Mouse (Mus musculus): ENCODE results near the gene Rtbdn. TPM values are rescaled to one million over a fixed set of nuclear protein-coding genes. Genes with fewer than 3 reads are reported as not detected.

Rtbdn gene
- total RNA-seq, 2 experiments from 2014 or later, result not detected

GRCm38 (mm10) chr8:84963952-84964351, 17.2 kb downstream of the Rtbdn start:
- DNase-seq, result no peak

DNA sequence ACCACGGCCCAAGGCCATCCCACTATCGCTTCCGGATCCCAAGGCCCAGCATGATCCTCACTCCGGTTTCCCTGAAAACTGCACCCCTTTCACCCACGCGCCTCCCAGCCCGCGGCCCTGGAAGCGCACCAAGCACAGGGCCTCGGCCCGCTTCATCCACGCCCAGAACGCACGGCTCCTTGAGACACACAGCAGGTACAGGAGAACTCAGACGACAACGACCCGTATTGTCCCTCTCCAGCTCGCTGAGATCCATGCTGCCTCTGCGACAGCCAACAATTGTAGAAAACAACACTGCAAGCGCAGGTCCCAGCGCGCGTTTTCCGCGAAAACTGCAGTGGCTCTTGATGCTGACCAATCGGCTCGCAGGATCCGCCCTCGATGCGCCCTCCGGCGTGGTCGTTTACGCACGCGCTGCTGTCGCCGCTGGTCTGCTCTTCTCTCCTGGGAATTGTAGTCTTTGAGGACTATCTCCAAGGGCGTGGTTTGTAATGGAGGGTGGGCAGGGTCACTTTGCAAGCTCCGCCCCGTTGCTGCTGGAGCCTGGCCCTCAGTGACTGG, 19.0 kb downstream of the Rtbdn start:
- DNase-seq, result peak; percentile 94 to 97

GRCm38 (mm10) chr8:84966603-84967002, 19.8 kb downstream of the Rtbdn start:
- DNase-seq, result peak in 1 of 2 experiments; percentile 18

- DNase-seq, result peak in 1 of 2 experiments; percentile 12
Measured at GRCm38 (mm10) chr8:84967532-84968304, 20.9 kb downstream of the Rtbdn start.

DNA sequence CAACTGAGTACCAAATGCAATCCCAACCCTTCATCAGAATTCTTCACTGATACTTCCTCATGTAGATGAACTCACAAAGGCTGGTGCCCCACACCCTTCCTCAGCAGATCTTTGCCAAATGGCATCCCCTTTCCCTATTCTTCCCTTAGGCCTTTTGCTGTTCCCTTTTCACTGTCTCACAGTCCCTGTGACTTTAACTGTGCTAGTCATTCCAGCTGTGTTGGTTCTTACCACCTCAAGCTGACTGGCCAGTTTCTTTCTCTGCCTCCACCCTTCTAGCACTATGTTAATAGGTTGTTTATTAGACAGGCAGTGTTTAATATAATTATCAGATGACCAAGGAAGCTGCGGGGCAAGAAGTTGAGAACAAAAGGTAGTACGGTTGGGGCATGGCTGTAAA, 21.9 kb downstream of the Rtbdn start:
- DNase-seq, result peak; percentile 23 to 46

DNA sequence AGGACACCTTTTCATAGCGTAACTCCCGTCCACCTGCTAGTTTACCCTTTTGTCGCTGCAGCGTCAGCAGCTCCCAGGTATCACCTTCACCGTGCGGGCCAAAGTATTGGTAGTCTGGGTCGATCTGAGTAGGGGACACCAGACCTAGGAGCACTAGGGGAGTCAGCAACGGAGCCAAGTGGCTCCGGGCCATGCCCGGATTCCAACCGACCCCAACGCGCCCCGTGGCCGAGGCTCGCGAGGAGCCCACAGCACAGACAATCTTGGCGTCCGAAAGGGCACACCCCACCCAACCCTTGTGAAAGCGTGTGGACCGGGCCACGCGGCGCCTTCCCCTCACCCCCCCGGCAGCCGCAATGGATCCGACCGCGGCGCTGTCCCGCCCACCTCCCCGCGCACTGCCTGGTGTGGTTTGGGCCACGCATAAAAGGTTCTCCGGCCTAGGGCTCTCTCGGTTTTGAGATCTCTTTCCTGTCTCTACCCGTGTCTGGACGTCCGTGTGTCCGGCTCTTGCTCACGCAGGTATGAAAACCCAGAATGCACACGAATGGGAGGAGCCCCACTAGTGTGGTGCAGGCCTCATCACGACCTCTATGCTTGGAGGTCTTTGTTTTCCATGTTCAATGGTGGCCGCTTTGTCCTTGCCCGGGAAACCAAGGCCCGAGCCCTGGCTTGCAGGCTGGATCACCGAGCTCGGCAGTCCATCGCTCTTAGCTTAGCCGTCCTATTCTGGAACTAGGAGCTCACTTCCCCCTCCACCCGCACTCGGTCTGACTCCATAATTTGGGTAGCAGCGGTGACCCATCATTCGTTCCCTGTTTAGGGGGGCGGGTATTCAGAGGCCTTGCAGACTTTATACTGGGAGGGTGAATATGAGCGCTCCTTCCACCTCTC, 22.7 kb downstream of the Rtbdn start, which contains the start of the genes Gm49661, Prdx2 and Rnaseh2a:
Gene Gm49661 (minus strand): TSS at position 193 of the 894 bp plus-strand sequence.
Gene Prdx2 (plus strand): TSS at position 347 of the 894 bp plus-strand sequence.
Gene Rnaseh2a (minus strand): TSS at position 527 of the 894 bp plus-strand sequence.
- DNase-seq, result peak; percentile 80 to 86

DNA sequence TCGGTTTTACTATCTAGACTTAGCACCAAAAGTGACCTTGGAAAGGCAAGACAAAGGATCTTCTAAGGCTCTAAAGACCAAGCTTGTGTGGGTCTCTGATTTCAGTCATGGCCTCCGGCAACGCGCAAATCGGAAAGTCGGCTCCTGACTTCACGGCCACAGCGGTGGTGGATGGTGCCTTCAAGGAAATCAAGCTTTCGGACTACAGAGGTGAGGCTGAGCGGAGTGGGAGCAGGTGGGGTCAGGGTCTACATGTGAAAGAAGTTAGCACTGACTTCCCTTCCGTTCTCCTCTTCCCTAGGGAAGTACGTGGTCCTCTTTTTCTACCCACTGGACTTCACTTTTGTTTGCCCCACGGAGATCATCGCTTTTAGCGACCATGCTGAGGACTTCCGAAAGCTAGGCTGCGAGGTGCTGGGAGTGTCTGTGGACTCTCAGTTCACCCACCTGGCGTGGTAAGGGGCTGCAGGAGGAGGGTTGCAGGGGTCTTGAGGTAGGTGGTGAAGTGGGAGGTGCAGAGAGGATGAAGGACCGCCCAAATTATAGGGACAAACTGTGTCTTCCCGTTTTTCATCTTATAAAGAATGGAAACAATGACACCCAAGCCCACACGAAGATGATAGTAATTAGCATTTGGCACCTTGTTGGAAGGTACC, 23.5 kb downstream of the Rtbdn start:
- DNase-seq, result no peak

DNA sequence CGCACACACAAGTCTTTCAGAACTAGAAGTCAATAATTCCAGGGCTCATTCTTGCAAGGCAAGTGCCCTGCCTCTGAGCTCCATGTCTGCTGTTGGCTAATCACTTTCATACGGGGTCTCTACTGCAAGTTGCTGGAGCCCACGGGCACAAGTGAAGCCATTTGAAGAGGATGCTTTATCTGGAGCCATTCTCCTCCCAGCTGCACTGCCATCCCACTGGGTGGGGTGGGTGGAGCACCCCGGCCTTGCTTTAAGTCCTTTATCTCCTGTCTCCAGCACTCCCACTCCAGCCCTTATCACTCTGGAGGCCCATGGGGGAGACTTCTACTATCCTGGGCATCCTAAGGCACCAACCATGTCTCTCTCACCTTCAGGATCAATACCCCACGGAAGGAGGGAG, 24.1 kb downstream of the Rtbdn start:
- DNase-seq, result no peak

DNA sequence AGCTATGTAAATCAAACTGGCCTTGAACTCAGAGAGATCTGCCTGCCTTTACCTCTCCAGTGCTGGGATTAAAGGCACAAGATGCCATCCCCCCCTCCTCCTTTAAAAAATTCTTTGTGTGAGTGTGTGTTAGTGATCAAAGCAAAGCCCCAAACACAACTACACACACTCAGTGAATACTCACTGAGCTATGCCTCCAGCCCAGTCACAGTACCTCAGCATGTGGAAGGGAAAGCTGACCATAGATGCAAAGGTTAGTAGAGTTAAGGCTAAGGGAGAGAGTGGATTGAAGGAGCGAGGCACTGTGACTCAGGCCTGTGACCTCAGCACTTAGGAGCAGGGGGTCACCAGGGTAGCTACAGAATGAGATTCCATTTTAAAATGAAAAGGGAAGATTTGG, 26.3 kb downstream of the Rtbdn start:
- no peak for DNase-seq

GRCm38 (mm10) chr8:84973803-84974542, 27.2 kb downstream of the Rtbdn start:
- DNase-seq, result peak; percentile 80 to 83

DNA sequence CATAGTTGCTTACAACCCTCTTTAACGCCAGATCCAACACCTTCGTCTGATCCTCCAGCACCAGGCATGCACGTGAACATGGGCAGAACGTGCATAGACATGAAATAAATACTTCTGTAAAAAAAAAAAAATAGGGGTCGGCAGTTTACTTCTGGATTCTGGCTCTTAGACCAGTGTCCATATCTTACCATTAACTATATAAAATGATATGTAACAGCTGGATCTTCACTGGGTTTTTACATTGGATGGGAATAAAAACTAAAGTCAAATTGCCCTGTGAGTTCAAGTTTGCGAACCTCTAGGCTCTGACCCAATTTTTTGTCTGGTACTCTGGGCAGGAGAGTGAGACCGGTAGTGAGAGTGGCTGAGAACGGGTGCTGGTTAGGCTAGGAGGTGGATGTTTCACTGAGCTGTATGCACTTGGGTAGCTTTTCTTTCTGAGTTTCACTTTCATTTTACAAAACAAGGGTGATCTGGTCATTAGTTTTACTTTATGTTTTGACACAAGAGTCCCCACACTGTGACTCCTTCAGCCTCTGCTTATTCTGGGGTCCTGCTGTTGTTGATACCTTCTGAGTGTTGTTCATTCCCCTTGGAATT, 27.9 kb downstream of the Rtbdn start:
- DNase-seq, result no peak

GRCm38 (mm10) chr8:84975434-84975833, 28.6 kb downstream of the Rtbdn start:
- DNase-seq, result peak; percentile 73 to 82

GRCm38 (mm10) chr8:84976031-84976762, 29.4 kb downstream of the Rtbdn start:
- DNase-seq, result peak; percentile 98

DNA sequence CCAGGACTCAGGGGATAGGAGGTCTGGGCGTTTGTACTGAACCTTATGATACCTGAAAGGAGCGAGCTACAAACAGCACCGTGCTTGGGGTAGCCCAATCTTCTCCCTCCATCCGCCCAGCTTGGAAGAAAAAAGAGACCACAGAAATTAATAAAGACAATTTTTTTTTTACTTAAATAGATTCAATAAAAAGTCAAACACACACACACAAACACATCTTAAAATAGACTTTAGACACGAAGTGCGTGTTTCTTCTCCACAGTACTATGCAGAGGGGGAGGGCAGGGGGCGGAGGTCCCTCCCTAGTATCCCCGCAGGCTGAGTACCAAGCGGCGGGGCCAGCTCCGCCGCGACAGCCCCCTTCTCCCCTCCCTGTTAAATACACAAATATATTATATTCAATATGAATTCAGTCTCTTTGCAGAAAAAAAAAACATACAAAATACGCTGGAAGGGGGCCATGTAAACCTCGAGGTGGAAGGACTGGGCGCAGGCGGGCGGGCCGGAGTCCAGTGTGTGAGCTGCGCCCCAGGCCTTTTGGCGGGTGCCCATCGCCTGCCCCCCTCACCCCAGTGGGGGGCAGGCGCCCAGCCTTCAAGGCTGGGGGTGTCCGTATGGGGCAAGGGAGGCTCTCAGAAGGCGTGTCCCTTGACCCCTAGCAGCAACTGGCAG, 30.1 kb downstream of the Rtbdn start:
- DNase-seq, result no peak

DNA sequence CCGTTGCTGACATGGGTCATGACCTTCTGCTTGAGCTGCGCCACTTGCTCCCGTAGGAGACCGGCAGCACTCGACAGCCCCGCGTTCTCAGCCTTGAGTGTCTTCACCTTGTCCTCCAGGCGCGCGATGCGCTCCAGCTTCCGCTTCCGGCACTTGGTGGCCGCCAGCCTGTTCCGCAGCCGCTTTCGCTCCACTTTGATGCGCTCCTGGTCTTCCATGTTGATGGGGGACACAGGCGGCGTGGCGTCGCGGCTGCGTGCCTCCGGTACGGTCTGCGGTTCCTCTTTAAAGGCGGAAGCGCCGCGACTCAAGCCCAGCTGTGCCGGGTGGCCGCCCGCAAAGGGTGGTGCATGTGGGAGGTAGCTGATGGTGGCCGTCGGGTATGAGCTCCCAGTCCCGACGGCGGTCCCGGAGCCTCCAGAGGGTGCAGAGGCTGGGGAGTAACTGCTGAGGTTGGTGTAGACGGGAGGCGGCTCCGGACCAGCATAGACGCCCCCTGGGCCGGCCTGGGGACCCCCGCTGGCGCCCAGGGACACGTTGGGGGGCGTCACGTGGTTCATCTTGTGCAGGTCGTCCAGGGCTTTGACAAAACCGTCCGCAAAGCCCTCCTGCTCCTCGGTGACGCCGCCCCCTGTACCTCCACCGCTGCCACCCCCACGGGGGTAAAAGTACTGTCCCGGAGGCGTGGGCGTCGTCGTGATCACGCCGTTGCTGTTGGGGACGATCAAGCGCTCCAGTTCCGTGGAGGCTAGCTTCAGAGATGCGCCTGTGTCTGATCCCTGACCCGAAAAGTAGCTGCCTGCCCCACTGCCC, 30.9 kb downstream of the Rtbdn start:
- DNase-seq, result peak; percentile 83 to 86

DNA sequence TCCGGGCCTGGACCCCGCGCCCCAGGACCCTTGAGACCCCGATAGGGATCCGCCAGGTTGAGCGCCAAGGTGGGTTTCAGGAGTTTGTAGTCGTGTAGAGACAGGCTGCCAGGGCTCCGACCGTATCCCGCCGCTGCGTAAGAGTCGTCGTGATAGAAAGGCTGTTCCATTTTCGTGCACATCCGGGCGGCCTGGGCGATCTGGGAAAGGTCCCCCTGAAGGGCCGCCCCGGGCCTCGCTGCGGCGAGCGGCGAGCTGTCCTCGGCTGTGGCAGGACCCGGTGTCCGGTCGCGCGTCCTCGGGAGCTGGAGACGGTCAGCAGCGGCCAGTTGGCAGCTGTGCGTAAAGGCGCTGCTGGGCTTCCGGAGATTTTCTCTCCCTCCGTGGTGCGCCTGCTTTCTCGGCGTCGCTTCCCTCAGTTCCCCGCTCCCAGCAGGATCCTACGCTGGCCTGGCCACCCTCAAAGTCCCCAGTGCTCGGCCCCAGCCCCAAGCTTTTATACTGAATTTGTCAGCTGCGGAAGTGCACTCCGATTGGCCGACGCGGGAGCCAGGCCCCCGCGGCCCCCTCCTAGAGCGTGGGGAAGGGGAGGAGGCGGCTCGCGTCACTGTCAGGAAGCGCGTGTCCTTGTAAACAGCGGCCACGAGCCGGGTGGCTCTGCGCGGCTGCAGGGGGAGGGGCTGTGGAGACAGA, 31.6 kb downstream of the Rtbdn start, which contains the start of gene Junb:
Gene Junb (minus strand): TSS at position 471 of the 693 bp plus-strand sequence.
- DNase-seq, result peak; percentile 98 to 99

GRCm38 (mm10) chr8:84979599-84980421, 33.0 kb downstream of the Rtbdn start:
- peak; percentile 95 to 97 for DNase-seq

All from heart, adult 18-20 months (tissue).